Mouse (Mus musculus) ES-E14 (cell line): Measurements from ENCODE around the gene Zfp219.

ENCODE experiments used
- HCFC1 ChIP-seq: IDR thresholded peaks from 2 replicates; pipeline ENCODE4 v1.6.1; 2012; ENCODE audit warnings: low read length, inconsistent platforms, borderline replicate concordance; ENCODE audit not compliant: insufficient read depth
- MAFK ChIP-seq: IDR thresholded peaks from 2 replicates; pipeline ENCODE4 v1.6.1; 2014; ENCODE audit warnings: mild to moderate bottlenecking, low read depth, low read length, inconsistent platforms; ENCODE audit not compliant: insufficient read depth
- ZC3H11A ChIP-seq: IDR thresholded peaks from 2 replicates; pipeline ENCODE4 v1.6.1; 2012; ENCODE audit warnings: low read depth, mild to moderate bottlenecking, inconsistent platforms, low read length, borderline replicate concordance

GRCm38 (mm10) chr14:52019590-52020340, 768 bp downstream of the Zfp219 start:
- TF ChIP-seq ZC3H11A (no peak), HCFC1 (peak; percentile 96), MAFK (peak; percentile 48; the same call in 1 of the 2 replicates)
